Mouse (Mus musculus) kidney, adult 2 months (tissue): Measurements from ENCODE around the gene Arhgap10. TPM values are rescaled to one million over a fixed set of nuclear protein-coding genes. Genes with fewer than 3 reads are reported as not detected.

Experiments used
- DNase-seq: peaks from one replicate; pipeline ENCODE4 v3.0.0; 2021
- H3K27ac ChIP-seq: fragments of 200-500 bp; 2 replicates; pipeline ENCODE4 v1.5.1; 2012; ENCODE audit warnings: low read depth, low read length, control low read depth, inconsistent platforms; ENCODE audit not compliant: insufficient read depth
- H3K27me3 ChIP-seq: fragments of 200-500 bp; replicated peaks from 2 replicates; pipeline ENCODE4 v1.6.1; 2012; ENCODE audit warnings: mild to moderate bottlenecking, moderate library complexity, low read length, inconsistent platforms; ENCODE audit not compliant: control insufficient read depth, insufficient read depth
- H3K36me3 ChIP-seq: fragments of 200-500 bp; 2 replicates; pipeline ENCODE4 v1.6.1; 2012; ENCODE audit warnings: mild to moderate bottlenecking, moderate library complexity, low read length, inconsistent platforms; ENCODE audit not compliant: control insufficient read depth, insufficient read depth
- H3K4me1 ChIP-seq: fragments of 200-500 bp; 2 replicates; pipeline ENCODE4 v1.6.1; 2011; ENCODE audit warnings: low read length; ENCODE audit not compliant: control insufficient read depth, insufficient read depth
- H3K4me3 ChIP-seq: fragments of 200-500 bp; 2 replicates; pipeline ENCODE4 v1.5.1; 2011; ENCODE audit warnings: mild to moderate bottlenecking, low read depth, low read length, control low read depth; ENCODE audit not compliant: insufficient read depth
- CTCF ChIP-seq: fragments of 200-500 bp; conservative IDR thresholded peaks from 2 replicates; pipeline ENCODE4 v1.5.1; 2011; ENCODE audit warnings: low read depth, mild to moderate bottlenecking, control low read depth, low read length, moderate library complexity, mixed read lengths; ENCODE audit not compliant: insufficient read depth, insufficient read length
- POLR2A ChIP-seq: fragments of 200-500 bp; IDR thresholded peaks from one replicate; pipeline ENCODE4 v1.6.1; 2011; ENCODE audit warnings: low read depth, low read length, control low read depth
- WGBS: fragments of 180-500 bp; shearing (Covaris S2); methylation state at CpG from one replicate; pipeline ENCODE4 v1.1.7; 2018; 5-methylcytosine and 5-hydroxymethylcytosine counted together
- polyA plus RNA-seq: library from polyadenylated mRNA; depleted of rRNA; stranded (reverse); fragments of >200 nt; gene quantifications from 2 replicates; pipeline ENCODE4 v1.2.3, GENCODE M21; 2012

Arhgap10 gene
- polyA plus RNA-seq, 1 experiment = 28.0 TPM

DNA sequence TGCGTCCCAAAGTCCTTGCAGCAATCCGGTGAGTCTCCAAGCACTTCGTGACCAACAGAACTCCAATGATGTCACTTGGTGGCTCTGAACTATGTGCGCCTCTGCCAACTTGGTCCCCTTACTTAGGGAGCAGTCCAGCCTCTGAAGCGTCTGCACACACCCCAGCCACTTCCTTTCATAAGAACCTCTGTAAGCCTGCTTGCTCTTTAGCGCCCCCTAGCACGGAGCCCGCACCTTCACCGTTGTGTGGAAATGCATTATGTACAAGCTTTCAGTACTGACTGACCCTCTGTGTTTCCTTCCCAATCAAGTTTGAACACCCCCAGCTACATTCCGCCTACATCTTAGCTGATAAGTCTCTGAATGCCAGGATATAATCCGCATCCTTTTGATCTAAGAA, 138.5 kb downstream of the Arhgap10 start:
- no peak for DNase-seq
- WGBS = 72% methylated on average over 11 of the region's 11 CpGs
- 0 out of 2 replicates have a peak, but pooled peaks cover 3% of the 10 kb centered on the region for H3K4me1 ChIP-seq

DNA sequence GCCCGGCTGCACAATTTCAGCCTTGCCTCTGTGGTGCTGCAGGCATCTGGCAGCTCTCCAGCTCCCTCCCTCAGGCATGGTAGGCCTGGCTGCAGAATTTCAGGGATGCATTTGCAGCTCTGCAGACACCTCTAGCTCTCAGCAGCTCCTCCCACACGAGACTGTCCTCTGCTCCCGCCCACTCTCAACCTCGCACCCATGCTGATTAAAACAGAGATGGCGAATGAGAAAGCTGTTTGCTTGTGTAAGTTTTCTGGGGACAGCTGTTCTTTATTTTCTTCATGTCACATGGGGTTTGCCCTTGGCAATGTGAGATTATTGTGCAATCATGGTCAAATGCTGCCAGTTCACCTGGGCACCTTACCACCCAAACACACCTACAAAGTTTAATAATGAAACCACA, 141.3 kb downstream of the Arhgap10 start:
- WGBS = 47% methylated on average over 5 of the region's 5 CpGs
- no peaks in the 10 kb centered on the region for H3K36me3 ChIP-seq
- TF ChIP-seq CTCF = no peak
- no peak for TF ChIP-seq POLR2A
- no peak overlapping the region for H3K4me3 ChIP-seq
- peak; percentile 33 for DNase-seq
- no peak overlapping the region for H3K27ac ChIP-seq
- H3K27me3 ChIP-seq = no peaks in the 10 kb centered on the region
- 0 out of 2 replicates have a peak, but pooled peaks cover 3% of the 10 kb centered on the region for H3K4me1 ChIP-seq

More for the DNA sequence above, 138.5 kb downstream of the Arhgap10 start:
- H3K27ac ChIP-seq = no peak overlapping the region
- H3K4me3 ChIP-seq = no peak overlapping the region
- peak; percentile 41; the same call in 1 of the 2 replicates for TF ChIP-seq CTCF
- no peak for TF ChIP-seq POLR2A
- no peaks in the 10 kb centered on the region for H3K36me3 ChIP-seq
- H3K27me3 ChIP-seq = no peaks in the 10 kb centered on the region

DNA sequence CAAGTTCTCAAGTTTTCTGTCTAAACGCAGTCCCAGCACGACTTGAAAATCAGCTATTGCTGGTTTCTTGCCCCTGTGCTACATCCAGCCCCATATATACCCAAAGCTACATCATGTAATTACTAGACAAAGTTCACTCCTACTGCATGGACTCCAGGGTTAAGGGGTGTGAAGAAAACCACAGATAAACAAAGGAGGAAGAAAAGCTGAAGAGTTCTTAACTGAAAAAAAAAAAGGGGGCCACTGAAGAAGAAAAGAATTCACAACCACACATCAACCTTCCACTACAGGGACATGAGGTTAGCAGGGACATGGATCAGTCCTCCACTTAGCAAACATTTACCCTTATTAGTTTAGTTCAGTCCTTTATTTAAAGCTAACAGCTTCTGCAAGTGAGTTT, 141.8 kb downstream of the Arhgap10 start:
- WGBS = 84% methylated on average over 2 of the region's 2 CpGs
- TF ChIP-seq POLR2A (no peak), CTCF (no peak)

DNA sequence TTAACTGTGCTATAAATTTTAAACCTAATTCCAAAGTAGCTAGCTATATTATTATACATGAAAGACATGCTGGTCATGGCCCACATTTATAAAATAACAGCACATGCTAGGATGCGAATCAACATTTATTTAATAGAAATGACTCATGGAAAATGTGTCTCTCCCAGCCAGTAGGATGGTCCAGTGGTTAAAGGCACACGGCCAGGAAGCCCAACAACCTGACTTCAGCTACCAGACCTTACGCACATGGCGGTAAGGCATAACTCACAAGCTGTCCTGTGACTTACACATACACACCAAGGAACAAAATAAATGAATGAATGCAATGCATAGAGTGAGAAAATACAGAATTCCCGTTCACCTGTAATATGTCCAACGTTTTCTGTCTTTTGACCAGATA, 146.7 kb downstream of the Arhgap10 start:
- no peak for DNase-seq
- H3K4me1 ChIP-seq = no peaks in the 10 kb centered on the region
- TF ChIP-seq CTCF = no peak
- TF ChIP-seq POLR2A = no peak
- WGBS = 90% methylated on average over 6 of the region's 6 CpGs
- no peaks in the 10 kb centered on the region for H3K36me3 ChIP-seq
- no peak overlapping the region for H3K4me3 ChIP-seq
- H3K27ac ChIP-seq = no peak overlapping the region
- H3K27me3 ChIP-seq = no peaks in the 10 kb centered on the region

More for the DNA sequence above, 141.8 kb downstream of the Arhgap10 start:
- Histone ChIP-seq H3K4me3 (no peak overlapping the region), H3K36me3 (no peaks in the 10 kb centered on the region), H3K27ac (no peak overlapping the region), H3K4me1 (0 out of 2 replicates have a peak, but pooled peaks cover 3% of the 10 kb centered on the region), H3K27me3 (no peaks in the 10 kb centered on the region)
- no peak for DNase-seq

DNA sequence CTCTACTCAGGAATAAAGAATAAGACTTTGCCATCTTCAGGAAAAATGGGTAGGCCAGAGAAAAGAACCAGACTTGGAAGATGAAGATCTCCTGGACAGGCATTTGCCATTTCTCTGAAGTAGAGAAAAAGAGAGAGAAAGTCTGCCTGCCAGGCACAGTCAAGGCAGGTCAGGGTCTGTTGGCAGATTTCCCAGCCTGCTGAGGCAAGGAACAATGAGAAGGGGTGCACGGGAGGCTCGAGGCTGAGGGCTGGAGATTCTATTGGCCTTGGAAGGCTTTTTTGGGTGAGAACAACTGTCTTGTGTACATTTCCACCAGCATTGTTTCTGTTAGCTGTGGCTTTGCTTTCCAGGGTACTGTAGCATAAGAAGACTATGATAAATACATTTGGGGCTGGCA, 147.4 kb downstream of the Arhgap10 start:
- H3K27me3 ChIP-seq = no peaks in the 10 kb centered on the region
- no peaks in the 10 kb centered on the region for H3K4me1 ChIP-seq
- no peaks in the 10 kb centered on the region for H3K36me3 ChIP-seq
- peak; percentile 54 for DNase-seq
- WGBS = 11% methylated on average over 2 of the region's 2 CpGs
- no peak for TF ChIP-seq CTCF
- no peak for TF ChIP-seq POLR2A
- H3K27ac ChIP-seq = no peak overlapping the region
- H3K4me3 ChIP-seq = no peak overlapping the region

DNA sequence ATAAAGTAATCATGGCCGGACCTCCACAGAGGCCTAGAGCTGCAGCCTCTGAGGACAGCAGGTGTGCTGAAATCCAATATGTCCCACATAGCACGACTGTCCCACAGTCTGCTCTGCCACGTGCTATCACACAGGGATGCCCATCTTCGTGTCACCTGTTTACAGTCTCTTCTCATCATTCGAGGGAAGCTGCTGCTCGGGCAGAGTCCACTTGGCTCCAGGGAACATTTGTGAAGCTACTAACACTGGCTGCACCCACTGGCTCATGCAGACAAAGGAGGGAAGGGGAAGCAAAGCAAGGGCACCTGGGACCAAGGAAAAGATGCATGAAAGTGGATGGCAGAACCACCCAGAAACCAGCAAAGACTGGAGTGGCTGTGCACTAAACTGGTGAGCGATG, 148.1 kb downstream of the Arhgap10 start:
- TF ChIP-seq CTCF = no peak
- TF ChIP-seq POLR2A = no peak
- H3K27me3 ChIP-seq = no peaks in the 10 kb centered on the region
- no peaks in the 10 kb centered on the region for H3K4me1 ChIP-seq
- no peak overlapping the region for H3K4me3 ChIP-seq
- no peak overlapping the region for H3K27ac ChIP-seq
- H3K36me3 ChIP-seq = no peaks in the 10 kb centered on the region
- peak; percentile 69 for DNase-seq
- 62% methylated on average over 7 of the region's 7 CpGs for WGBS

DNA sequence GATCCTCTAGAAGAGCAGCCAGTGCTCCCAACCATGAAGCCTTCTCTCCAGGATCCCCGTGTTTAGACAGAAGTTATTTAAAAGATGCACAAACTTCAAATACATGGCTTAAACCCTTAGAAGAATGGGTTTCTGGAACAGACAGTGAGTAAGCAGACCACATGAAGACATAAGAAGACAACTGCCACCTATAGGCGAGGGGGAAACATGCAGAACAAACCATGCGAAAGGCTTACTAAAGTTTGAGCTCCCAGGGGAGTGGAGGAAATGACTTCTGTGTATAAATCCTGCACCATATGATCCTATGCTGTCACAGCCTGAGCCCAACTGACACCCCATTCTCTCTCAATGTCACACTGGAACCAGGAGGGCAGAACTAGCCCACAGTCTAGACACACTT, 150.7 kb downstream of the Arhgap10 start:
- WGBS = 63% methylated on average over 3 of the region's 3 CpGs
- Histone ChIP-seq H3K36me3 (no peaks in the 10 kb centered on the region; the same call in 1 of the 2 replicates), H3K4me1 (no peaks in the 10 kb centered on the region), H3K4me3 (no peak overlapping the region), H3K27me3 (no peaks in the 10 kb centered on the region), H3K27ac (no peak overlapping the region)
- TF ChIP-seq POLR2A (no peak), CTCF (0 out of 2 replicates have a peak, but pooled peaks have one; percentile 22)
- peak; percentile 36 for DNase-seq

DNA sequence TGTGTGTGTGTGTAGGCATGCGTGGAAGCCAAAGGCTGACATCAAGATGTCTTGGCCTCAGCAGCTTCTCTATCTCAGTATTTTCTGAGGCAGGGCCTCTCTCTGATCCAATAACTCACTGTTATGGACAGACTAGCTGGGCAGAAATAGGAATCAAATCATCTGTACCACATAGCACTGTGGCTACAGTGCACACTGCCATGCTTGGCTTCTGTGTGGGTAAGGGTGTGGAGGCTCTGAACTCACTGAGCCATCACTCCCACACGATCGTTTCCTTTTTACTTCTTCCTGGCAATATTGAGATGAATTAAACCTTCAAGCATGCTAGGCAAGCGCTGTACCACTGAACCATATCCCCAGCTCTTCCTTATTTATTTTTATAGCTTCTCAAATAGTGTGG, 151.3 kb downstream of the Arhgap10 start:
- WGBS = 56% methylated on average over 4 of the region's 4 CpGs
- no peak for DNase-seq
- H3K27ac ChIP-seq = no peak overlapping the region
- no peaks in the 10 kb centered on the region for H3K4me1 ChIP-seq
- TF ChIP-seq CTCF = no peak
- TF ChIP-seq POLR2A = no peak
- no peaks in the 10 kb centered on the region; the same call in 1 of the 2 replicates for H3K36me3 ChIP-seq
- no peak overlapping the region for H3K4me3 ChIP-seq
- H3K27me3 ChIP-seq = no peaks in the 10 kb centered on the region
